Mouse (Mus musculus): ENCODE data around the gene Cdhr5.

GRCm38 (mm10) chr7:141294479-141294878 is 17.9 kb upstream of the Cdhr5 start:
- TF ChIP-seq CTCF (IDR thresholded peaks at IDR 0.05; ENCODE audit: low read depth) (no peak), EP300 (IDR thresholded peaks at IDR 0.05; ENCODE audit: low read depth) (no peak)

Measured in liver, postnatal 0 days (tissue).